ENCODE assay signal across 28 mouse cellular contexts in the genomic region with DNA sequence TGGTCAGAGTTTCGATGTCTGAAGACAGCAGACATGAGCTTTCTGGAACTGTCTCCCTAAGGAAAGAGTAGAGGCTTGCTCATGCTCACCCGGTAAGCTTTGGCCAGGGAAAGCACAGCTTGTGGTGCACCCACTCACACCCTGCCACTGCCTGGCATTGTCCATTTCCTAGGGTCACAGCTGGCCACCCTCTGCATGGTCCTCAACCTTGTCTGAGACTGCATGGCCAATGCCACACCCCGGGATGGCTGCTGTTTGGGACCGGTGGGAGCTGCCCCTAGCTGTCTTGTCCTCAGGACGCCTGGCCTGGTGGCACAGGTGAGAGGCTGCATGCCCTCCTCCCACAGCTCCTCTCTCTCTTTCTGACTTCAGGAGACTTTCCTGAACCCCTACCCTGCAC. TPM values are rescaled to one million over a fixed set of nuclear protein-coding genes. Genes with fewer than 3 reads are reported as not detected.
"Had no signal": no experiment of that assay in that cellular context is flagged by ENCODE, and none has a peak within 500 bp of the region (broad histone marks: within the 10 kb centered on the region; RNA-seq: fewer than 3 reads in every experiment).

No protein-coding gene starts in this region.

- H3K4me2 ChIP-seq: heart, embryonic 11.5 days; heart, embryonic 13.5 days; heart, embryonic 15.5 days; hindbrain, embryonic 12.5 days; hindbrain, embryonic 14.5 days; intestine, embryonic 15.5 days; limb, embryonic 12.5 days; liver, embryonic 11.5 days; liver, embryonic 13.5 days; liver, embryonic 15.5 days had no signal

- H3K4me1 ChIP-seq: heart, embryonic 13.5 days; heart, embryonic 15.5 days; hindbrain, embryonic 10.5 days; hindbrain, embryonic 12.5 days; intestine, embryonic 15.5 days; limb, embryonic 10.5 days; limb, embryonic 12.5 days; liver, embryonic 13.5 days; liver, embryonic 15.5 days had no signal

- H3K9me3 ChIP-seq: heart, embryonic 13.5 days; heart, embryonic 15.5 days; hindbrain, embryonic 10.5 days; hindbrain, embryonic 12.5 days; intestine, embryonic 15.5 days; limb, embryonic 10.5 days; limb, embryonic 12.5 days; liver, embryonic 13.5 days; liver, embryonic 15.5 days had no signal

- DNase-seq: gastrocnemius, adult 2 months; gastrocnemius, postnatal 10 days; gastrocnemius, postnatal 25 days; heart, postnatal 4 days; kidney, adult 18-20 months; kidney, adult 8-10 months; kidney, postnatal 14 days; kidney, postnatal 4 days; liver; liver, embryonic 13.5 days had no signal

- H3K9ac ChIP-seq: heart, embryonic 13.5 days; heart, embryonic 15.5 days; hindbrain, embryonic 12.5 days; hindbrain, embryonic 14.5 days; intestine, embryonic 15.5 days; limb, embryonic 12.5 days; liver, embryonic 13.5 days; liver, embryonic 15.5 days had no signal

- H3K27ac ChIP-seq: gastrocnemius, adult 2 months; heart, embryonic 13.5 days; heart, embryonic 15.5 days; hindbrain, embryonic 10.5 days; hindbrain, embryonic 12.5 days; hindbrain, embryonic 14.5 days; intestine, embryonic 15.5 days; kidney, postnatal 0 days; layer of hippocampus, adult 2 months; left cerebral cortex, adult 2 months; limb, embryonic 10.5 days; limb, embryonic 12.5 days; liver, embryonic 13.5 days; liver, embryonic 15.5 days had no signal

- ATAC-seq: hindbrain, embryonic 16.5 days; inflammation-experienced regulatory T-cells, adult 6 months; intestine, embryonic 15.5 days; intestine, postnatal 0 days had no signal

- H3K4me3 ChIP-seq: gastrocnemius, adult 2 months; heart, embryonic 13.5 days; heart, embryonic 15.5 days; hindbrain, embryonic 10.5 days; hindbrain, embryonic 12.5 days; intestine, embryonic 15.5 days; layer of hippocampus, adult 2 months; left cerebral cortex, adult 2 months; limb, embryonic 10.5 days; limb, embryonic 12.5 days; liver, embryonic 13.5 days; liver, embryonic 15.5 days had no signal

- H3K27me3 ChIP-seq: heart, embryonic 13.5 days; heart, embryonic 15.5 days; hindbrain, embryonic 12.5 days; intestine, embryonic 15.5 days; limb, embryonic 12.5 days; liver, embryonic 13.5 days; liver, embryonic 15.5 days had no signal

RNA-seq across cellular contexts. Expression of a gene that starts 29.5 kb away (rescaled TPM):
- total RNA-seq: granulocyte monocyte progenitor cell, adult 5-6 weeks had no signal
- polyA plus RNA-seq: inflammation-experienced regulatory T-cells, adult 6 months had no signal
